Mouse (Mus musculus) G1E (cell line): ENCODE data around the gene Esrrb. TPM values are rescaled to one million over a fixed set of nuclear protein-coding genes. Genes with fewer than 3 reads are reported as not detected.

Source experiments
- ATAC-seq: 2 replicates; pipeline ENCODE4 v1.8.0; 2016; ENCODE audit warnings: mild to moderate bottlenecking; ENCODE audit not compliant: insufficient number of reproducible peaks, poor library complexity, low FRiP score, severe bottlenecking; ENCODE audit errors: extremely low read depth
- DNase-seq: peaks from one replicate; pipeline ENCODE4 v3.0.0; 2012; ENCODE audit warnings: low spot score
- H3K27me3 ChIP-seq: 2 replicates; pipeline ENCODE4 v1.6.1; 2012; ENCODE audit warnings: mild to moderate bottlenecking, low read length, inconsistent platforms; ENCODE audit not compliant: insufficient read depth
- H3K36me3 ChIP-seq: replicated peaks from 2 replicates; pipeline ENCODE3; 2012; ENCODE audit warnings: mild to moderate bottlenecking, inconsistent platforms
- H3K4me1 ChIP-seq: 2 replicates; pipeline ENCODE4 v1.6.1; 2012; ENCODE audit warnings: low read depth, low read length, inconsistent platforms, mixed read lengths; ENCODE audit not compliant: insufficient read depth
- H3K4me3 ChIP-seq: 2 replicates; pipeline ENCODE4 v1.5.1; 2012; ENCODE audit warnings: low read depth, mild to moderate bottlenecking, inconsistent platforms, low read length, moderate library complexity, mixed read lengths
- H3K9me3 ChIP-seq: replicated peaks from 2 replicates; pipeline ENCODE4 v1.6.1; 2012; ENCODE audit warnings: inconsistent platforms
- CTCF ChIP-seq: IDR thresholded peaks from 2 replicates; pipeline ENCODE4 v1.5.1; 2012; ENCODE audit warnings: low read depth, low read length, inconsistent platforms, mixed read lengths
- GATA1 ChIP-seq: IDR thresholded peaks from 2 replicates; pipeline ENCODE4 v1.6.1; 2012; ENCODE audit warnings: borderline replicate concordance, low read length, inconsistent platforms, mixed read lengths
- GATA2 ChIP-seq: IDR thresholded peaks from 2 replicates; pipeline ENCODE4 v1.6.1; 2012; ENCODE audit warnings: low read depth, low read length, inconsistent platforms, borderline replicate concordance
- POLR2AphosphoS5 ChIP-seq: IDR thresholded peaks from 2 replicates; pipeline ENCODE4 v1.6.1; 2012; ENCODE audit warnings: low read depth, low read length, inconsistent platforms; ENCODE audit not compliant: insufficient replicate concordance
- TAL1 ChIP-seq: conservative IDR thresholded peaks from 2 replicates; pipeline ENCODE4 v1.6.1; 2012; ENCODE audit warnings: low read depth, low read length, inconsistent platforms, mixed read lengths
- polyA plus RNA-seq: library from polyadenylated mRNA; stranded (reverse); fragments of >175 nt; gene quantifications from 2 replicates; pipeline ENCODE4 v1.2.3, GENCODE M21; 2012
- total RNA-seq, 2 experiments: library from RNA; stranded (forward) in 1 of 2; stranded (reverse) in 1 of 2; fragments of 200-1000 nt in 1 of 2; fragments of >200 nt in 1 of 2; fragmentation: Nextera tagmentation in 1 of 2; gene quantifications; 2 replicates each; pipeline ENCODE4 v1.2.3; 2014 to 2017

Gene Esrrb
- total and polyA plus RNA-seq, 3 experiments: 0.11 TPM; not detected in 2

DNA sequence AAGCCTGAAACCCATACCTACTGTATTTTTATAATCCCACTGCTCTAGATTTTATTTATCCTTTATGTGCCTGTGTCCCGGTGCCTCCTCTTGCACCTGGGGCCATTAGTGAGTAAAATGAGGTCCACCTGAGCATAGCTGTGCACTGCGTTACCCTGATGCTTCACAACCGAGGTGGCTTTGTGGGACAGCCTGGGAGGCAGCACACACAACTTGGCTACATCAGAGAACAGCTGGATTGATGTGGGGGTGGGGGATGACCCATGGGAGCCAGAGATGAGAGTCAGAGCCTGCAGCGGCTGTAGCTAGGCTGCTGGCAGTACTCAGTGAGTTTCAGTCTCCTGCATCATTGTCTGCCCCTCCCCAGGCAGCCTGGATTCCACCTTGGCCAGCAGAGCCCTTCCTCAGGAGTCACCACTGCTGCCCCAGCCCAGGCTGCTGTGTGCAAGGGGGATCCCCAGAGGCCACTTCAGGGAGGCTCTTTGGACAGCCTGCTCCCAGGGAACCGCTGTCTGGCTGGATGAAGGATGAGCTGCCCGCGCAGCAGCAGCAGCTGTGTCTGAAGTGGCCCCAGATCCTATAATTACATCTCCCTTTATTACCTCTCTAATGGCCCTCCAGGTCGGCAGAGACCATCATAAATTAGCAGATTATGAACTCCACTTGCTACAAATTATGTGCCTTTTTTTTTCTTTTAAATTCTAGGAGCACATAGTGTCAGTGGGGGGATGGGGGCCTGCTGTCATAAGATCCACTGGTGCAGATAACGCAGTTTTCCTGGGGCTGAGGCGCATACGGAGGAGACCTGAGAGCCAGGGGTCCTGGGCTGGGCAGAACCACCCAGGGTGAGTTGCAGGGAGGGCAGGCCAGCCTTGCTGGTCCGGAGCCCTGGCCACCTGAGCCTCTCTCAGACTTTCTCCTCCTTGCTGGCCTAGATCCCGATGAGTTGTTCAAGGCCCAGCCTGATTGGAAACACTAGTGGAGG is 148.7 kb downstream of the Esrrb start:
- TF ChIP-seq POLR2AphosphoS5 (no peak), GATA1 (no peak), TAL1 (no peak), GATA2 (no peak), CTCF (no peak)
- DNase-seq: no peak
- Histone ChIP-seq H3K36me3 (no peaks in the 10 kb centered on the region), H3K4me1 (no peaks in the 10 kb centered on the region), H3K9me3 (no peaks in the 10 kb centered on the region), H3K27me3 (peaks cover 13% of the 10 kb centered on the region; the same call in 1 of the 2 replicates), H3K4me3 (no peak overlapping the region)
- ATAC-seq: no peak

DNA sequence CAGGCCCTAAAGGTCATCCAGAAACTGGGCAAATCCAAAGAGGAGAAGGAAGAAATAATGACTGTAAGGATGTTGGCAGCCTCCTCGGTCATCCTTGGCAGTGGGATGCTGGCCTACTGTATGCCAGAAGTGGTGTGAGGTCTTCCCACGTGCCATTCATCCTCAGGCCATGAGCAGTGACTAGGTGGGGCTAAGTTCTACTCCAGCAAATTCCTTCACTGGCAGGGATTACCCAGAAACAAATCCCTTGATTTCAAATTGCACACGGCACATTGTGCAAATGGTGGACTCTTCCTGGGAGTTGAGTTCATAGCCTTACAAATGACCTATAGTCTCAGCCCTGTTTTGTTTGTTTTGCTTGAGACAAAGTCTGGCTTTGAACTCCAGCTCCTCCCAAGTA is 151.4 kb downstream of the Esrrb start:
- no peak overlapping the region for H3K4me3 ChIP-seq
- H3K36me3 ChIP-seq: no peaks in the 10 kb centered on the region
- DNase-seq (no peak), ATAC-seq (no peak)
- no peaks in the 10 kb centered on the region for H3K9me3 ChIP-seq
- H3K27me3 ChIP-seq: peaks cover 13% of the 10 kb centered on the region; the same call in 1 of the 2 replicates
- no peaks in the 10 kb centered on the region for H3K4me1 ChIP-seq
- no peak for TF ChIP-seq POLR2AphosphoS5
- TF ChIP-seq GATA1: no peak
- no peak for TF ChIP-seq CTCF
- TF ChIP-seq GATA2: no peak
- no peak for TF ChIP-seq TAL1

DNA sequence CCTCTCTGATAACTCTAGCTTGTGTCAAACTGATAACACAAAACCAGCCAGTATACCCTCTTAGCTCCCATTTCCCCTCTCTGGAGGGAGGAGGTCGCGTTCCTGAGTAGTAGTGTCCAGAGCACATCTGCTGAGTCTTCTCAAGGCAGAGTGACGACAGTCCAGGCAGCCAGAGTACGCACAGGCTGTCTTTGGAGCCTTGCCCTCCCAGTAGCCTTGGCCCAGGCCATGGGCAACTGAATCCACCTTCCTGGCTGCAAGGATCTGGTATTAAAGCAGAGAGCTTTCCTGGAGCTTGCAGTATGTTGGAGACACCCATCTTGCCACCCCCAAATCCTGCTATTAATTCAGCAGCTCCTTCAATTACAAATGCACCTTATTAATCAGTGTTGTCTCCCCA is 152.7 kb downstream of the Esrrb start:
- Histone ChIP-seq H3K4me1 (no peaks in the 10 kb centered on the region), H3K9me3 (no peaks in the 10 kb centered on the region), H3K27me3 (peaks cover 13% of the 10 kb centered on the region; the same call in 1 of the 2 replicates), H3K36me3 (no peaks in the 10 kb centered on the region), H3K4me3 (no peak overlapping the region)
- DNase-seq (no peak), ATAC-seq (no peak)
- TF ChIP-seq POLR2AphosphoS5 (no peak), TAL1 (no peak), GATA2 (no peak), GATA1 (no peak), CTCF (no peak)

DNA sequence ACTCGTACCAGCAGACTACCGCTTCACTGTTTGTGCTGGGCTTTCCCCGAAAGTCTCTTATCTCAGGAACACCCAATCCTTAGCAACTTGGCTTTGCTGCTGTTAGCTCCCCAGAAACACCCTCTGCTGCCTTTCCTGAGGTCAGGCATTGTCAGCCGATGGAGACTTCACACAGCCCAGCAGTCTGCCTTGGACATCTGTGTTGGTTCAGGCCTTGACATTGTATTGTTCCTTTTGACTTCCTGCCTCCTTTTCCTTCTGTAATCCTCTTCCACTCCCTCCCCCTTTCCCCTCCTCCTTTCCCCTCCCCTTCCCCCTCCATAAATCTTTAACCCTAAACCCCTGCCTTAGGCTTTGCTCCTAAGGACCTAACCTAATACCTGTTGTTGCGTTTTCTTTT is 155.7 kb downstream of the Esrrb start:
- ATAC-seq: no peak

DNA sequence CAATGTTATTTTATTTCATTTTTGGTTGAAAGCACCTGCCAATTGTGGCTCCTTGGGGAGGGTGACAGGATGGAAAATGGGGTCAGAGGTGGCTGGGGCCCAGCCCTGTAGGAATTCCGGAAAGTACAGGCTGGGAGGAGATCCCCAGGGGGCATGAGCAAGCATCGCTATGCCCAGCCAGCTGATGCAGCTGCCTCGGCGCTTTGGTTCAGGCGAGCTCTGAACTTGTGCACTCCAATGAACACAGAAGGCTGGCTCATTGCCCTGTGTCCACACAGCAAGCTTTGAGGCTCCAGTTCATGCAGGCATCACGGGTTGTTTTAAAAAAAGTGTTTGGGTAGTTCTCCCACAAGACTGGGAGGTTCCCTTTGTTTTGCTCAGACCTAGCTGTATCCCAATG is 156.8 kb downstream of the Esrrb start:
- ATAC-seq: no peak
- Histone ChIP-seq H3K27me3 (peaks cover 3% of the 10 kb centered on the region; the same call in 1 of the 2 replicates), H3K4me1 (no peaks in the 10 kb centered on the region), H3K36me3 (no peaks in the 10 kb centered on the region), H3K4me3 (no peak overlapping the region), H3K9me3 (no peaks in the 10 kb centered on the region)
- TF ChIP-seq POLR2AphosphoS5 (no peak), TAL1 (no peak), CTCF (no peak), GATA1 (no peak), GATA2 (no peak)
- no peak for DNase-seq

More for the DNA sequence above, 155.7 kb downstream of the Esrrb start:
- Histone ChIP-seq H3K4me3 (no peak overlapping the region), H3K27me3 (peaks cover 5% of the 10 kb centered on the region; the same call in 1 of the 2 replicates), H3K9me3 (no peaks in the 10 kb centered on the region), H3K4me1 (no peaks in the 10 kb centered on the region), H3K36me3 (no peaks in the 10 kb centered on the region)
- no peak for DNase-seq
- no peak for TF ChIP-seq POLR2AphosphoS5
- no peak for TF ChIP-seq GATA1
- no peak for TF ChIP-seq TAL1
- no peak for TF ChIP-seq CTCF
- TF ChIP-seq GATA2: no peak

DNA sequence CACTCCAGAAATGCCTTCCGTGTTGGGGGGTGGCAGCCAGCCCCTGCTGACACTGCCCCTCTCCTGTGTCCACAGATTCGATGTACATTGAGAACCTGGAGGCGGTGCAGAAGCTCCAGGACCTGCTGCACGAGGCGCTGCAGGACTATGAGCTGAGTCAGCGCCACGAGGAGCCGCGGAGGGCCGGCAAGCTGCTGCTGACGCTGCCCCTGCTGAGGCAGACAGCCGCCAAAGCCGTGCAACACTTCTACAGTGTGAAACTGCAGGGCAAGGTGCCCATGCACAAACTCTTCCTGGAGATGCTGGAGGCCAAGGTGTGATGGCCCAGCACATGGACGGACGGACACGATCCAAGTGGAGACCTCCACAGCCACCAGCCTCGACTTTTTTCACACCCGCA is 157.8 kb downstream of the Esrrb start:
- Histone ChIP-seq H3K4me3 (no peak overlapping the region), H3K4me1 (no peaks in the 10 kb centered on the region), H3K27me3 (peaks cover 3% of the 10 kb centered on the region; the same call in 1 of the 2 replicates), H3K36me3 (no peaks in the 10 kb centered on the region), H3K9me3 (no peaks in the 10 kb centered on the region)
- no peak for ATAC-seq
- DNase-seq: no peak
- no peak for TF ChIP-seq CTCF
